ENCODE assay signal across 8 mouse cellular contexts in the genomic region with DNA sequence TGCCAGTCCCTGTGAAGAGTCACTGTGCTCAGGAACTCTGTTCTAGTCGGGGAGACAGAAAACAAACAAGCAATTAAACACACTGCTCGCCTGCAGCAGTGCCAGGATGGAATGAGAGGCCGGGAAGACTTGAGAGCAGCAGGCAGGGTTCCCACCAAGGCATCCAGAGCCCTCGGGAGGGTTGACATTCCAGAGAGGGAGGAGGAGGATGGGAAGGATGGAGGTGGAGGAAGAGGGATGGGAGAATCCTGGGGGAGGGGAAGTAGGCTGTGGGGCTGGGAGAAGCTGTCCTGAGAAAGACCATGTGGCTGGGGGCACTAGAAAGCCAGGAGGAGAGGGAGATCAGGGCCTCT. TPM values are rescaled to one million over a fixed set of nuclear protein-coding genes. Genes with fewer than 3 reads are reported as not detected.
DNase-seq lines count a peak whose midpoint lies in the region; ATAC-seq and TF ChIP-seq lines count a peak whose summit lies in the region.

No protein-coding gene starts in this region.

- no peak overlapping the region for H3K9ac ChIP-seq in liver, embryonic 16.5 days (ENCODE audit: low read depth, low read length)

- peaks cover 6% of the 10 kb centered on the region; the same call in 1 of the 2 replicates for H3K36me3 ChIP-seq in E14TG2a.4 (ENCODE audit: insufficient read depth, low read length)
- no peaks in the 10 kb centered on the region for H3K36me3 ChIP-seq in liver, embryonic 16.5 days (ENCODE audit: control insufficient read depth, insufficient read depth)

- DNase-seq in NIH3T3 (ENCODE audit: low read depth): peak; percentile 74
- peak; percentile 48 to 57 for DNase-seq in heart, postnatal 10 days
- DNase-seq in B cell, adult 2 months: no peak
- DNase-seq in gastrocnemius, adult 18-20 months (ENCODE audit: low spot score): no peak
- no peak for DNase-seq in ovary, postnatal 10 days (ENCODE audit: low spot score)

- peaks cover 88% of the 10 kb centered on the region for H3K27me3 ChIP-seq in E14TG2a.4 (ENCODE audit: insufficient read depth, low read length)
- peaks cover 16% of the 10 kb centered on the region for H3K27me3 ChIP-seq in liver, embryonic 16.5 days (ENCODE audit: control insufficient read depth, insufficient read depth, low read depth, low read length)

- peak overlapping the region; percentile 30; the same call in 1 of the 2 replicates for H3K27ac ChIP-seq in liver, embryonic 16.5 days (ENCODE audit: low read length)

- ATAC-seq in liver, embryonic 16.5 days (ENCODE audit: low read depth): no peak
- ATAC-seq in inflammation-experienced regulatory T-cells, adult 6 months: no peak

- no peak overlapping the region for H3K4me2 ChIP-seq in liver, embryonic 16.5 days (ENCODE audit: low read depth, low read length)

- no peaks in the 10 kb centered on the region for H3K9me3 ChIP-seq in E14TG2a.4 (ENCODE audit: low read length)
- no peaks in the 10 kb centered on the region for H3K9me3 ChIP-seq in liver, embryonic 16.5 days (replicated peaks; ENCODE audit: control insufficient read depth, low read length)

- H3K4me1 ChIP-seq in E14TG2a.4 (replicated peaks; ENCODE audit: low read depth, low read length): peaks cover 80% of the 10 kb centered on the region
- no peaks in the 10 kb centered on the region; the same call in none of the 2 replicates for H3K4me1 ChIP-seq in liver, embryonic 16.5 days (ENCODE audit: control insufficient read depth, low read depth, low read length)

- intact Hi-C loops in heart, postnatal 10 days (cut with DNase I): no loop called here

- H3K4me3 ChIP-seq in E14TG2a.4 (replicated peaks; ENCODE audit: low read length): peak overlapping the region; percentile 20; the same call in 1 of the 2 replicates
- H3K4me3 ChIP-seq in liver, embryonic 16.5 days (ENCODE audit: low read depth, low read length): no peak overlapping the region

- 41% methylated on average over 4 of the region's 4 CpGs for WGBS in liver, embryonic 16.5 days (ENCODE audit: insufficient replicate concordance)

- TF ChIP-seq CTCF in E14TG2a.4 (conservative IDR thresholded peaks at IDR 0.05; ENCODE audit: low read length): no peak

RNA-seq across cellular contexts. Expression of a gene that starts 6.0 kb away (rescaled TPM):
- total RNA-seq in heart, postnatal 10 days (2021): 1 to 10 TPM; 3.6 to 4.1 TPM
- 1.5 TPM in 2 replicates for polyA plus RNA-seq in liver, embryonic 16.5 days (2015; fragmentation: Nextera tagmentation; extraction: Ambion mirVana)
- not detected for polyA plus RNA-seq in inflammation-experienced regulatory T-cells, adult 6 months (2017; shearing (Covaris generic))
- 1 to 10 TPM in 1 of 2 experiments, under 1 TPM in 1; 0.73 to 1.0 TPM for total RNA-seq in gastrocnemius, adult 18-20 months (2021)

RNA-seq across cellular contexts. Expression of a gene that starts 51.3 kb away (rescaled TPM):
- 10 to 100 TPM; 24.0 to 24.9 TPM for total RNA-seq in heart, postnatal 10 days (2021)
- polyA plus RNA-seq in liver, embryonic 16.5 days (2015; fragmentation: Nextera tagmentation; extraction: Ambion mirVana): 6.7 and 8.3 TPM in 2 replicates
- 10 to 100 TPM in 2 of 3 experiments, 1 to 10 TPM in 1; 9.6 to 16.5 (median 12.2) TPM for polyA plus RNA-seq in inflammation-experienced regulatory T-cells, adult 6 months (2017; shearing (Covaris generic))
- total RNA-seq in gastrocnemius, adult 18-20 months (2021): 10 to 100 TPM; 18.4 to 19.5 TPM

RNA-seq across cellular contexts. Expression of a gene that starts 51.5 kb away (rescaled TPM):
- total RNA-seq in heart, postnatal 10 days (2021): 10 to 100 TPM; 41.9 to 47.1 TPM
- 35.6 and 36.7 TPM in 2 replicates for polyA plus RNA-seq in liver, embryonic 16.5 days (2015; fragmentation: Nextera tagmentation; extraction: Ambion mirVana)
- polyA plus RNA-seq in inflammation-experienced regulatory T-cells, adult 6 months (2017; shearing (Covaris generic)): 100 to 1,000 TPM; 145 to 194 (median 193) TPM
- 10 to 100 TPM; 37.5 to 45.6 TPM for total RNA-seq in gastrocnemius, adult 18-20 months (2021)

Comparison
In these comparisons a context has a peak if more than half of its experiments do, and no peak if none do; other contexts are left out.
1. DNase-seq: peak in NIH3T3 (single experiment) and heart, postnatal 10 days (2 of 2); none in B cell, adult 2 months (0 of 2), gastrocnemius, adult 18-20 months (single experiment) and ovary, postnatal 10 days (single experiment).